Mouse (Mus musculus) hindbrain, embryonic 13.5 days (tissue): Measurements from ENCODE around the gene Paics. TPM values are rescaled to one million over a fixed set of nuclear protein-coding genes. Genes with fewer than 3 reads are reported as not detected.

Experiments used
- ATAC-seq: fragments of 200-750 bp; cut with Nextera tagmentation; 2 replicates; pipeline ENCODE4 v1.8.0; 2017; ENCODE audit warnings: moderate TSS enrichment; ENCODE audit not compliant: low FRiP score
- H3K27ac ChIP-seq: fragments of 300-500 bp; sonication (generic); 2 replicates; pipeline ENCODE4 v1.5.1; 2015; ENCODE audit warnings: inconsistent platforms, mild to moderate bottlenecking, moderate library complexity
- H3K27me3 ChIP-seq: fragments of 300-500 bp; sonication (generic); 2 replicates; pipeline ENCODE4 v1.6.1; 2015; ENCODE audit warnings: mild to moderate bottlenecking, inconsistent platforms
- H3K36me3 ChIP-seq: fragments of 300-500 bp; sonication (generic); 2 replicates; pipeline ENCODE4 v1.6.1; 2015; ENCODE audit warnings: mild to moderate bottlenecking, inconsistent platforms
- H3K4me1 ChIP-seq: fragments of 300-500 bp; sonication (generic); replicated peaks from 2 replicates; pipeline ENCODE4 v1.6.1; 2015; ENCODE audit warnings: inconsistent platforms
- H3K4me2 ChIP-seq: fragments of 300-500 bp; sonication (generic); 2 replicates; pipeline ENCODE4 v1.6.1; 2015; ENCODE audit warnings: inconsistent platforms, mild to moderate bottlenecking, moderate library complexity
- H3K4me3 ChIP-seq: fragments of 300-500 bp; sonication (generic); 2 replicates; pipeline ENCODE4 v1.5.1; 2015; ENCODE audit warnings: mild to moderate bottlenecking, inconsistent platforms
- H3K9ac ChIP-seq: fragments of 300-500 bp; sonication (generic); 2 replicates; pipeline ENCODE4 v1.6.1; 2015; ENCODE audit warnings: mild to moderate bottlenecking, inconsistent platforms
- H3K9me3 ChIP-seq: fragments of 300-500 bp; sonication (generic); 2 replicates; pipeline ENCODE4 v1.6.1; 2016; ENCODE audit warnings: inconsistent platforms
- whole genome bisulfite sequencing: fragments of 180-500 bp; shearing (Covaris S2); methylation state at CpG from one replicate; pipeline ENCODE4 v1.1.7; 2015; 5-methylcytosine and 5-hydroxymethylcytosine counted together
- polyA plus RNA-seq: library from polyadenylated mRNA; unstranded; fragments of >200 nt; fragmentation: Nextera tagmentation; extraction: Ambion mirVana; gene quantifications from 2 replicates; pipeline ENCODE4 v1.2.1, GENCODE M21; 2015

The Paics gene
- polyA plus RNA-seq, 1 experiment from 2014 or later = 174 TPM

GRCm38 (mm10) chr5:76990789-76991188 lies 39.7 kb downstream of the Paics start:
- 98% methylated on average over 3 of the region's 3 CpGs for WGBS
- peaks cover 80% of the 10 kb centered on the region for H3K36me3 ChIP-seq
- no peaks in the 10 kb centered on the region for H3K4me1 ChIP-seq
- H3K4me2 ChIP-seq = no peak overlapping the region
- no peak overlapping the region for H3K27ac ChIP-seq
- H3K4me3 ChIP-seq = no peak overlapping the region
- H3K9ac ChIP-seq = no peak overlapping the region
- no peak for ATAC-seq
- no peaks in the 10 kb centered on the region for H3K9me3 ChIP-seq
- no peaks in the 10 kb centered on the region for H3K27me3 ChIP-seq

GRCm38 (mm10) chr5:76993174-76993814 lies 42.2 kb downstream of the Paics start:
- H3K4me1 ChIP-seq = no peaks in the 10 kb centered on the region
- WGBS = 93% methylated on average over 5 of the region's 5 CpGs
- H3K4me3 ChIP-seq = no peak overlapping the region
- H3K36me3 ChIP-seq = peaks cover 82% of the 10 kb centered on the region
- no peak for ATAC-seq
- H3K9me3 ChIP-seq = no peaks in the 10 kb centered on the region
- H3K9ac ChIP-seq = no peak overlapping the region
- H3K4me2 ChIP-seq = no peak overlapping the region
- H3K27ac ChIP-seq = no peak overlapping the region
- H3K27me3 ChIP-seq = no peaks in the 10 kb centered on the region

GRCm38 (mm10) chr5:76998416-76998815 lies 47.3 kb downstream of the Paics start:
- Histone ChIP-seq H3K4me3 (no peak overlapping the region), H3K9ac (no peak overlapping the region), H3K9me3 (no peaks in the 10 kb centered on the region), H3K27ac (no peak overlapping the region), H3K4me2 (no peak overlapping the region), H3K4me1 (no peaks in the 10 kb centered on the region), H3K36me3 (peaks cover 69% of the 10 kb centered on the region), H3K27me3 (no peaks in the 10 kb centered on the region)
- ATAC-seq = no peak
- 52% methylated on average over 5 of the region's 5 CpGs for WGBS

- Histone ChIP-seq H3K27ac (no peak overlapping the region), H3K4me2 (no peak overlapping the region), H3K9ac (no peak overlapping the region), H3K36me3 (peaks cover 45% of the 10 kb centered on the region), H3K9me3 (no peaks in the 10 kb centered on the region), H3K27me3 (no peaks in the 10 kb centered on the region), H3K4me3 (no peak overlapping the region), H3K4me1 (no peaks in the 10 kb centered on the region)
- 94% methylated on average over 17 of the region's 17 CpGs for WGBS
- no peak for ATAC-seq
Observed at GRCm38 (mm10) chr5:77001192-77001591, 50.1 kb downstream of the Paics start.

GRCm38 (mm10) chr5:77004051-77004821 lies 53.1 kb downstream of the Paics start, which contains the start of gene Arl9:
Gene Arl9 (plus strand): TSS chr5:77004055.
- no peak within 1 kb of the TSS for H3K4me3 ChIP-seq
- H3K9me3 ChIP-seq = no peaks in the 10 kb centered on the region
- 94% methylated on average over 6 of the region's 6 CpGs for WGBS
- H3K27me3 ChIP-seq = no peaks in the 10 kb centered on the region
- H3K4me2 ChIP-seq = no peak within 1 kb of the TSS
- peaks cover 20% of the 10 kb centered on the region for H3K36me3 ChIP-seq
- H3K27ac ChIP-seq = no peak within 1 kb of the TSS
- no peak within 1 kb of the TSS for H3K9ac ChIP-seq
- no peaks in the 10 kb centered on the region for H3K4me1 ChIP-seq
- ATAC-seq = no peak

- 93% methylated on average over 9 of the region's 9 CpGs for WGBS
- Histone ChIP-seq H3K4me3 (no peak overlapping the region), H3K27ac (no peak overlapping the region), H3K9me3 (no peaks in the 10 kb centered on the region), H3K27me3 (no peaks in the 10 kb centered on the region), H3K4me1 (no peaks in the 10 kb centered on the region), H3K36me3 (no peaks in the 10 kb centered on the region), H3K4me2 (no peak overlapping the region), H3K9ac (no peak overlapping the region)
- no peak for ATAC-seq
Observed at GRCm38 (mm10) chr5:77010352-77010751, 59.2 kb downstream of the Paics start.

GRCm38 (mm10) chr5:77011082-77011481 lies 60.0 kb downstream of the Paics start:
- no peak for ATAC-seq
- Histone ChIP-seq H3K9ac (no peak overlapping the region), H3K9me3 (no peaks in the 10 kb centered on the region), H3K36me3 (no peaks in the 10 kb centered on the region), H3K4me3 (no peak overlapping the region), H3K27me3 (no peaks in the 10 kb centered on the region), H3K27ac (no peak overlapping the region), H3K4me2 (no peak overlapping the region), H3K4me1 (peaks cover under 1% of the 10 kb centered on the region; the same call in 1 of the 2 replicates)
- 68% methylated on average over 3 of the region's 3 CpGs for WGBS

GRCm38 (mm10) chr5:77013171-77013570 lies 62.1 kb downstream of the Paics start:
- Histone ChIP-seq H3K4me1 (peaks cover 4% of the 10 kb centered on the region; the same call in 1 of the 2 replicates), H3K36me3 (no peaks in the 10 kb centered on the region), H3K9ac (no peak overlapping the region), H3K4me3 (no peak overlapping the region), H3K9me3 (no peaks in the 10 kb centered on the region), H3K27ac (no peak overlapping the region), H3K4me2 (no peak overlapping the region), H3K27me3 (no peaks in the 10 kb centered on the region)
- 86% methylated on average over 3 of the region's 3 CpGs for WGBS
- ATAC-seq = no peak

- WGBS = 10% methylated on average over 57 of the region's 57 CpGs
- no peak within 1 kb of the TSS for H3K27ac ChIP-seq
- peaks cover 4% of the 10 kb centered on the region; the same call in 1 of the 2 replicates for H3K4me1 ChIP-seq
- ATAC-seq = peak; percentile 98
- H3K27me3 ChIP-seq = no peaks in the 10 kb centered on the region
- H3K4me2 ChIP-seq = peak within 1 kb of the TSS; percentile 73
- peak within 1 kb of the TSS; percentile 57 for H3K4me3 ChIP-seq
- H3K36me3 ChIP-seq = no peaks in the 10 kb centered on the region
- H3K9ac ChIP-seq = peak within 1 kb of the TSS; percentile 69
- H3K9me3 ChIP-seq = no peaks in the 10 kb centered on the region
Observed at GRCm38 (mm10) chr5:77015544-77016482, 64.7 kb downstream of the Paics start, which contains the start of gene Thegl. Gene Thegl (plus strand): TSS chr5:77016023.

Other genes with a start within 250 kb of the Paics start
- gene Aasdh, start 45.8 kb upstream of the Paics start, polyA plus RNA-seq = 19.6 and 21.3 TPM in 2 replicates
- gene Ppat, start 271 bp downstream of the Paics start, polyA plus RNA-seq = 12.1 and 13.0 TPM in 2 replicates
- 80.3 and 80.9 TPM in 2 replicates for gene Srp72, start 23.4 kb downstream of the Paics start, polyA plus RNA-seq
- 0.35 TPM in 1 of 2 replicates, not detected in the other for gene Arl9, start 52.7 kb downstream of the Paics start, polyA plus RNA-seq
- 0.32 and 1.0 TPM in 2 replicates for gene Thegl, start 64.7 kb downstream of the Paics start, polyA plus RNA-seq
- 4.4 and 6.4 TPM in 2 replicates for gene Hopx, start 163.8 kb downstream of the Paics start, polyA plus RNA-seq